Mouse (Mus musculus) lung, embryonic 16.5 days (tissue): ENCODE measurements around the gene Magi2. TPM values are rescaled to one million over a fixed set of nuclear protein-coding genes. Genes with fewer than 3 reads are reported as not detected.

Experiments
- ATAC-seq: fragments of 200-750 bp; cut with Nextera tagmentation; 2 replicates; pipeline ENCODE4 v1.8.0; 2017; ENCODE audit warnings: low read depth, mild to moderate bottlenecking, moderate library complexity
- H3K27ac ChIP-seq: fragments of 300-500 bp; sonication (generic); 2 replicates; pipeline ENCODE4 v1.5.1; 2014; ENCODE audit warnings: mild to moderate bottlenecking, control low read depth, low read length
- H3K27me3 ChIP-seq: fragments of 300-500 bp; sonication (generic); 2 replicates; pipeline ENCODE4 v1.6.1; 2014; ENCODE audit warnings: low read depth, low read length, mixed read lengths; ENCODE audit not compliant: control insufficient read depth, insufficient read depth
- H3K36me3 ChIP-seq: fragments of 300-500 bp; sonication (generic); 2 replicates; pipeline ENCODE4 v1.6.1; 2014; ENCODE audit warnings: low read length; ENCODE audit not compliant: control insufficient read depth, insufficient read depth
- H3K4me1 ChIP-seq: fragments of 300-500 bp; sonication (generic); replicated peaks from 2 replicates; pipeline ENCODE4 v1.6.1; 2014; ENCODE audit warnings: low read length, mixed read lengths; ENCODE audit not compliant: control insufficient read depth, insufficient read depth
- H3K4me2 ChIP-seq: fragments of 300-500 bp; sonication (generic); 2 replicates; pipeline ENCODE4 v1.6.1; 2014; ENCODE audit warnings: low read depth, low read length, control low read depth
- H3K4me3 ChIP-seq: fragments of 300-500 bp; sonication (generic); 2 replicates; pipeline ENCODE4 v1.5.1; 2014; ENCODE audit warnings: mild to moderate bottlenecking, low read length, control low read depth
- H3K9ac ChIP-seq: fragments of 300-500 bp; sonication (generic); 2 replicates; pipeline ENCODE4 v1.6.1; 2014; ENCODE audit warnings: low read length, control low read depth
- H3K9me3 ChIP-seq: fragments of 300-500 bp; sonication (generic); 2 replicates; pipeline ENCODE4 v1.6.1; 2016; ENCODE audit warnings: low read length; ENCODE audit not compliant: control insufficient read depth
- WGBS: fragments of 180-500 bp; shearing (Covaris S2); extraction: QIAGEN DNeasy Blood & Tissue Kit; methylation state at CpG from one replicate; pipeline ENCODE4 v1.1.7; 2014; 5-methylcytosine and 5-hydroxymethylcytosine counted together
- polyA plus RNA-seq: library from polyadenylated mRNA; unstranded; fragments of >200 nt; fragmentation: Nextera tagmentation; extraction: Ambion mirVana; gene quantifications from 2 replicates; pipeline ENCODE4 v1.2.1, GENCODE M21; 2015

Magi2 gene
- polyA plus RNA-seq, 1 experiment from 2014 or later = 2.5 TPM

DNA sequence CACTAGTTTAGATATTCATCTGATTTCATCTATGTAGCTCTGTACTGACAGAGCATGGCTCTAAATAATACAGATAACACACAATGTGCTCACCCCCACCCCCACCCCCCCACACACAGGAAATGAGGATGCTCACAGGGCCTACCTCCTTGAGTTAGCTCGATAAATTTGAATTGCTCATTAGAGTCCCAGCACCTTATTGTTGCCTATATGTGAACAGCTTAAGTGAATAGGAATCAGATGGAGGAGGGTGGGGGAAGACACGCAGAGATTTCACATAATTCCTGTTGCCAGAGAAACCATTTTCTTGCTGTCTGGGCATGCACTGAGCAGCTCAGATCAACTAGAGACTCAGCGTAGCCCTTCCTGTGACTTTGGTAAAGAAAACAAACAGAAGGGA, 755.2 kb downstream of the Magi2 start:
- Histone ChIP-seq H3K4me1 (no peaks in the 10 kb centered on the region), H3K9ac (no peak overlapping the region), H3K36me3 (no peaks in the 10 kb centered on the region), H3K4me3 (no peak overlapping the region), H3K9me3 (0 out of 2 replicates have a peak, but pooled peaks cover 2% of the 10 kb centered on the region), H3K4me2 (no peak overlapping the region), H3K27ac (no peak overlapping the region), H3K27me3 (no peaks in the 10 kb centered on the region)
- 51% methylated on average over 3 of the region's 3 CpGs for WGBS
- ATAC-seq = no peak

- no peaks in the 10 kb centered on the region for H3K4me1 ChIP-seq
- H3K9ac ChIP-seq = no peak overlapping the region
- H3K4me3 ChIP-seq = no peak overlapping the region
- WGBS = 56% methylated on average over 6 of the region's 6 CpGs
- ATAC-seq = no peak
- H3K27me3 ChIP-seq = no peaks in the 10 kb centered on the region
- H3K9me3 ChIP-seq = no peaks in the 10 kb centered on the region
- H3K27ac ChIP-seq = no peak overlapping the region
- no peaks in the 10 kb centered on the region for H3K36me3 ChIP-seq
- H3K4me2 ChIP-seq = no peak overlapping the region
These were observed 772.6 kb downstream of the Magi2 start for GRCm38 (mm10) chr5:19999486-19999885.

DNA sequence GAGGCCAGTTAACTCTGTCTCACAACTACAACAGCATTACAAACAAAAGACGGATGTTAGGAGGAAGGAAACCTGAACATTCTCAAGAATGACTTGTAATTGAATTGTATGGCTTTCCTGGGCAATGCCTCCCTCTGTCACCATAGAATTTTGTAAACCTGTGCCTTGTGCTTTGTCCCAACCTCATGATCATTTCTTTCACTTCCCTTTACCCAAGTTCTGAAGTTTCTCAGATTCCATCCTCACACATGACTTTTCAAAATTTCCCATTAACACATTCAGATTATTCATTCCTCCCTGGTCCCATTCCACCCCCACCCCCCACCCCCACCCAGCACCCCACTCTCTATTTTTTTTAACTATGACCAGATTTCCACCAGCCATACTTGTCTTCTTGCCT, 773.1 kb downstream of the Magi2 start:
- 57% methylated on average over 1 of the region's 1 CpGs for WGBS
- Histone ChIP-seq H3K9ac (no peak overlapping the region), H3K36me3 (no peaks in the 10 kb centered on the region), H3K27ac (no peak overlapping the region), H3K4me2 (no peak overlapping the region), H3K4me3 (no peak overlapping the region), H3K9me3 (no peaks in the 10 kb centered on the region), H3K27me3 (no peaks in the 10 kb centered on the region), H3K4me1 (no peaks in the 10 kb centered on the region)
- ATAC-seq = no peak

DNA sequence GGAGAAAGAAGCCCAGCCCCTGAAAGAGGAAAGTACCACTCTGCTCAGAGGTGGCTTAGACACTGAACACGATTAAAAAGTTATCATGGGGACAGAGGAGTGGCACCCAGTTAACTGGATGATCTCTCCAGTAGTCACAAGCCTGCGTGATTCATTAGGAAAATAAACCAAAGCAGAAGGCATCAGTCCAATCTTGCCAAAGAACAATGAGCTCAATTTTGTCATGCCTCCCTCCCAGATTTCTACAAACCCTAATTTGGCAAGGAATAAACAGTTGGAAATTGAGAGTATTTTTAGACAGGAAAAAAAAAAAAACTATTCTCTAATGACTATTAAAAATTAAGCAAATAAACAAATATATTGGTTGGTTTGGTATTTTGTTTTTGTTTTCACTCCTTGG, 779.8 kb downstream of the Magi2 start:
- H3K4me3 ChIP-seq = no peak overlapping the region
- no peaks in the 10 kb centered on the region for H3K27me3 ChIP-seq
- no peak overlapping the region for H3K9ac ChIP-seq
- no peaks in the 10 kb centered on the region for H3K4me1 ChIP-seq
- no peaks in the 10 kb centered on the region for H3K9me3 ChIP-seq
- ATAC-seq = no peak
- 67% methylated on average over 2 of the region's 2 CpGs for WGBS
- H3K4me2 ChIP-seq = no peak overlapping the region
- H3K36me3 ChIP-seq = no peaks in the 10 kb centered on the region
- no peak overlapping the region for H3K27ac ChIP-seq

- no peak overlapping the region for H3K27ac ChIP-seq
- no peak overlapping the region for H3K4me3 ChIP-seq
- H3K4me2 ChIP-seq = no peak overlapping the region
- no peak for ATAC-seq
- H3K36me3 ChIP-seq = no peaks in the 10 kb centered on the region
- H3K4me1 ChIP-seq = no peaks in the 10 kb centered on the region
- 77% methylated on average over 8 of the region's 8 CpGs for WGBS
- H3K9ac ChIP-seq = no peak overlapping the region
- no peaks in the 10 kb centered on the region for H3K27me3 ChIP-seq
- H3K9me3 ChIP-seq = no peaks in the 10 kb centered on the region
These were observed 780.4 kb downstream of the Magi2 start for GRCm38 (mm10) chr5:20007246-20007645.

DNA sequence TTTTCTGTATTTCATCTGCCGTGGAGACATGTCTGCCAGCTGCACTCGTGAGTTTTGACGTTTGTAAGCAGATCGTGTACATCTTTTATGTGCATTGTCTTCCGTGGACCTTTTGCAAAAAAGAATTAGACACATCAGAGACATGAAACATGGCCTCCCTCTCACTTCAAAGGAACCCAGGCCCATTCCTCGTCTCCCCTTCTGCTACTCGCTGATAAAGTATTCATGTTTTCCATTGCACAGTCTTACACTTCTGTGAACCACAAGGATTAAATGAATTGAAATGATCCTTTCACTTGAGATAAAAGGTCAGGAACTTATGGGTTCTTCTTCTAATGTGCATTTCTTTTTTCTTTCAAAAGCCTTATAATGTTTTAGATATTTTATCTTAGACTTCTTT, 783.4 kb downstream of the Magi2 start:
- H3K9ac ChIP-seq = no peak overlapping the region
- no peak overlapping the region for H3K4me2 ChIP-seq
- no peak overlapping the region for H3K4me3 ChIP-seq
- no peaks in the 10 kb centered on the region for H3K36me3 ChIP-seq
- no peaks in the 10 kb centered on the region for H3K27me3 ChIP-seq
- H3K27ac ChIP-seq = no peak overlapping the region
- WGBS = 59% methylated on average over 7 of the region's 7 CpGs
- no peaks in the 10 kb centered on the region for H3K4me1 ChIP-seq
- no peaks in the 10 kb centered on the region for H3K9me3 ChIP-seq
- no peak for ATAC-seq

DNA sequence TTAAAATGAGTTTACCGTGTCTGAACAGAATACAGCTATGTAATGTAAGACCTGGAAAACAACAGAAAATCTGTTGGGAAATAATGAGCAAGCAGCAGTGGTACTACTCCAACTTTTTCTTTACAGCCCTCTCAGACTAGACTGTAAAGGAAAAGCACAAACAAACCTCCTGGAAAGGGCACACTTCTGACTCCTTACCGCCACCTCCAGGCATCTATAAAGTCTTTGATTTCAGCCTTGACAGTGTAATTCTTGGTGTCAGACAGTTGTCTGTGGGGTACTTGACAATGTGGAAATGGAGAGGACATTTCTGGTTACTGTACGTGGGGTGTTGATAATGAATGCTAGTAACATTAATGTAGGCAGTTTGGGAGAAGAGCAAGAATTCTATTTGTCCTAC, 791.2 kb downstream of the Magi2 start:
- no peak for ATAC-seq
- Histone ChIP-seq H3K9ac (no peak overlapping the region), H3K4me1 (no peaks in the 10 kb centered on the region), H3K27ac (no peak overlapping the region), H3K36me3 (no peaks in the 10 kb centered on the region), H3K9me3 (no peaks in the 10 kb centered on the region), H3K4me3 (no peak overlapping the region), H3K4me2 (no peak overlapping the region), H3K27me3 (no peaks in the 10 kb centered on the region)
- WGBS = 65% methylated on average over 3 of the region's 3 CpGs

GRCm38 (mm10) chr5:20046649-20047048, 819.8 kb downstream of the Magi2 start:
- Histone ChIP-seq H3K9ac (no peak overlapping the region), H3K4me3 (no peak overlapping the region), H3K4me1 (no peaks in the 10 kb centered on the region), H3K9me3 (no peaks in the 10 kb centered on the region), H3K4me2 (no peak overlapping the region), H3K27ac (no peak overlapping the region), H3K36me3 (no peaks in the 10 kb centered on the region), H3K27me3 (no peaks in the 10 kb centered on the region)
- ATAC-seq = no peak
- 46% methylated on average over 3 of the region's 3 CpGs for WGBS

GRCm38 (mm10) chr5:20048386-20048785, 821.5 kb downstream of the Magi2 start:
- Histone ChIP-seq H3K36me3 (no peaks in the 10 kb centered on the region), H3K27ac (no peak overlapping the region), H3K4me2 (no peak overlapping the region), H3K27me3 (no peaks in the 10 kb centered on the region), H3K9me3 (no peaks in the 10 kb centered on the region), H3K9ac (no peak overlapping the region), H3K4me3 (no peak overlapping the region), H3K4me1 (no peaks in the 10 kb centered on the region)
- no peak for ATAC-seq
- WGBS = 90% methylated on average over 2 of the region's 2 CpGs

- ATAC-seq = no peak
- no peak overlapping the region for H3K4me3 ChIP-seq
- no peaks in the 10 kb centered on the region for H3K9me3 ChIP-seq
- no peak overlapping the region for H3K9ac ChIP-seq
- H3K27me3 ChIP-seq = no peaks in the 10 kb centered on the region
- no peaks in the 10 kb centered on the region for H3K36me3 ChIP-seq
- 21% methylated on average over 1 of the region's 1 CpGs for WGBS
- no peak overlapping the region for H3K27ac ChIP-seq
- no peaks in the 10 kb centered on the region for H3K4me1 ChIP-seq
- no peak overlapping the region for H3K4me2 ChIP-seq
These were observed 823.4 kb downstream of the Magi2 start for GRCm38 (mm10) chr5:20050284-20050683.
